Mouse (Mus musculus): Measurements from ENCODE around the gene Cacng2. TPM values are rescaled to one million over a fixed set of nuclear protein-coding genes. Genes with fewer than 3 reads are reported as not detected.

The Cacng2 gene
- polyA plus RNA-seq, 1 experiment = not detected

- TF ChIP-seq GATA1 (IDR thresholded peaks at IDR 0.05; ENCODE audit: low read length) = no peak
These were observed 170.8 kb downstream of the Cacng2 start for GRCm38 (mm10) chr15:77949061-77949460.

DNA sequence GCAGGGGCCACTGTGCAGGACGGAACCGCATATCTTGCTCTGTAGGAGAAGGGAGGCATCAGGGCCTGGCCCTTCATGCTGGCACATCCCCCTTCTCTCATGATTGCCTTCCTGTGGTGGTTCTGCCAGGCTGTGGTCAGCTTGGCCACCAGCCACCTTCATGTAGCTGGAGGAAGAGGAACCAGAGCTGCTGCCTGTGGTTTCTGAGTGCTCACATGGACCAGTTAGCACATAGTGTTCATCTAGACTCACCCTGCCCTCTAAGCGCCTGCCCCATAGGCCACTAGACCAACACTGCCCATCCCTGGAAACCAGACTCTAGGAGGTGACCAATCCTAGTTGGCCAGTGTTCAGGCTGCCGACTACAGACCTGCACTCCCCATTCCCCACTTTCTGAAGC, 174.1 kb downstream of the Cacng2 start:
- TF ChIP-seq GATA1 (IDR thresholded peaks at IDR 0.05; ENCODE audit: low read length) = no peak

Other genes with a start within 250 kb of the Cacng2 start
- gene Txn2, start 191.0 kb downstream of the Cacng2 start, polyA plus RNA-seq (2012) = 323 and 420 TPM in 2 replicates
- not detected in 2 replicates for gene Foxred2, start 163.3 kb downstream of the Cacng2 start, polyA plus RNA-seq (2012)
- 47.4 and 77.0 TPM in 2 replicates for gene Eif3d, start 149.2 kb downstream of the Cacng2 start, polyA plus RNA-seq (2012)
- gene Ift27, start 54.1 kb upstream of the Cacng2 start, polyA plus RNA-seq (2012) = 126 and 153 TPM in 2 replicates
- gene Pvalb, start 86.4 kb upstream of the Cacng2 start, polyA plus RNA-seq (2012) = not detected in 2 replicates
- gene Ncf4, start 124.8 kb upstream of the Cacng2 start, polyA plus RNA-seq (2012) = 0.10 and 1.4 TPM in 2 replicates
- gene Csf2rb2, start 185.7 kb upstream of the Cacng2 start, polyA plus RNA-seq (2012) = 1.8 and 2.3 TPM in 2 replicates
- gene Csf2rb, start 205.7 kb upstream of the Cacng2 start, polyA plus RNA-seq (2012) = 14.2 and 25.8 TPM in 2 replicates

All from G1E-ER4 (cell line).